Mouse (Mus musculus) G1E-ER4 (cell line): ENCODE data around the gene Clip4. TPM values are rescaled to one million over a fixed set of nuclear protein-coding genes. Genes with fewer than 3 reads are reported as not detected.

Experiments used
- GATA1 ChIP-seq: IDR thresholded peaks from one replicate; pipeline ENCODE4 v1.8.0; 2012; ENCODE audit warnings: low read length, inconsistent platforms
- polyA plus RNA-seq: library from polyadenylated mRNA; stranded (reverse); fragments of >175 nt; gene quantifications from 2 replicates; pipeline ENCODE4 v1.2.3, GENCODE M21; 2012

Clip4 gene
- polyA plus RNA-seq, 1 experiment = not detected

DNA sequence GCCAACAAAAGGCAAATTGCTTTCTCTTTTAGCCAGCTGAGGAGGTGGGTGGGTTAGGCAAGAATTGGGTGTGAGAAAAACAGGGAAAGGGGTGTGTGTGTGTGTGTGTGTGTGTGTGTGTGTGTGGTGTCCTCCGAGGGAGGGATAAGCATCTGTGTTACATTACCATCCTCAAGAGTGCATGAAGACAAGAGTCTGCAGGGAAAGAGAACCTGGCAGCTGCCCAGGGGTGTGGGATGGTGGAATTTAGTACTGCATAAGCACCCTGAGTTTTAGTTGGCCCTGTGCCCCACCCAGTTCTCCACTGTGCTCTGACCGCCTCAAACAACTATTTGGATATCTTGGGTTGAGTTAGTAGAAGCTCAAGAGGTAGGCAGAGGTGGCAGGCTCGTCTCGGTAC, 12.7 kb downstream of the Clip4 start:
- TF ChIP-seq GATA1 = no peak

DNA sequence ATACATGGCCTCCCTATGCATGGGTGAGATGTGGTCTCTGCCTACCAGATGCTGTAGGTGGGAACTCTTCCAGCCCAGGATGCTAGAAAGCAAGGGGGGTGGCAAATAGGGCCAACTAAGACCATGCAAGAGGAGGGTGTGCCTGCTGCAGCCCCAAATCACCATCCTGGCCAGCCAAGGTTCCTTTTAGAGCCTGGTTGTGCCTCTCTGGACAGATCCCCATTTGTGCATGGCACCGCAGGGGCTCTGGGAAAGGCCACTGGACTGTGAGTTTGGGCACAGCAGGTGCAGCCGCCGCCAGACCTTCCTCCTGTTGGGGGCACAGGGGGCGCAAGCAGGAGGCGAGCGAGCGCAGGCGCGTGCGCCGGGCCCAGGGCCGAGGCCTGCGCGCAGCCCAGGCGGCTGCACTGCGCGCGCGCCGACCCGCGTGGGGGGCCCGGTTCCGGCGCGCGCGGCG, 14.0 kb downstream of the Clip4 start:
- no peak for TF ChIP-seq GATA1

DNA sequence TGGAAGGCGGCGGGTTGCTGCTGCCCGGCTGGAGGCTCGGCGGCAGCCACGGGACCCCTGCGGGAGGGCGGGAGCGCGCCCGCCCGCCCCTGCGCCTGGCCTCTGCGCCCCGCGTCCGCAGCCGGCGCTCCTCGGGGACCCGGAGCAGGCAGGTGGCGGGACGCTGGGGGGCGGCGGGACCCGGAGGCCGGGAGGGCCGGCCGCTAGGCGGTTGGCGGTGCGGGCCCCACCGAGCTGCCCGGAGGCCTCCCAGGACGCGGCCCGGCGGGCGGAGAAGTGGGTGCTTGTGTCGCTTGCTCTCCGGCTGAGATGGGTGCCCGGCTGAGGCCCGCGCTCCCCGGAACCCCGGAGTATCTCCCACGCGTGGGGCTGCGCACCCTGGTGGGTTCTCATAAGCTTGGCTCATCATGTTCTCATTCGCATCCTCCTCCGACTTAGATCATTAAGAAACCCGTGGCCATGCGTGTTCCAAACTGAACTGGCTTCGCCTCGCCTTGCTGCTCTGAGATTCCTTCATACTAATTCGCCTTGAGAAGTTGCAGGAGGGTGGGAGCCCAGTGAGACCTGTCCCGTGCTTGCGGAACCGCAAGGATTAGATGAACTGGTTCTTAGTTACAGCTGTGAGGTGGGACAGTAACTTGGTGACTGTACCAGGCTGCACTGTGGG, 14.6 kb downstream of the Clip4 start:
- no peak for TF ChIP-seq GATA1

DNA sequence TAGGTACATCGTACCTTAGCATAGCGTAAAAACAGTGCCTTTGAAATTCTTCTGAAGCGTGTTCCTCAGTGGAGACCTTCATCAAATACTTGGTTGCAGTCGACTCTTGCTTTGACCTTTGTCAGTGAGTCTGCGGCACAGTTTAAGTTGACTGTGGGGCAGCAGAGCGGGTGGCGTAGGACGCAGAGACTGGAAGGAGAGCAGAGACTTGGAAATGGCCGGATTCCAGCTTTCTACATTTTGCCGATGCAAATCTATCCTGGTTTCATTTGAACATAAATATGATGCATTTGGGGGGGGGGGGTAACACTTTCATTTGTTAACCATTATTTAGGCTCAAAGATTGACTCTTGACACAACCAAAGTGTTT, 15.1 kb downstream of the Clip4 start:
- no peak for TF ChIP-seq GATA1

DNA sequence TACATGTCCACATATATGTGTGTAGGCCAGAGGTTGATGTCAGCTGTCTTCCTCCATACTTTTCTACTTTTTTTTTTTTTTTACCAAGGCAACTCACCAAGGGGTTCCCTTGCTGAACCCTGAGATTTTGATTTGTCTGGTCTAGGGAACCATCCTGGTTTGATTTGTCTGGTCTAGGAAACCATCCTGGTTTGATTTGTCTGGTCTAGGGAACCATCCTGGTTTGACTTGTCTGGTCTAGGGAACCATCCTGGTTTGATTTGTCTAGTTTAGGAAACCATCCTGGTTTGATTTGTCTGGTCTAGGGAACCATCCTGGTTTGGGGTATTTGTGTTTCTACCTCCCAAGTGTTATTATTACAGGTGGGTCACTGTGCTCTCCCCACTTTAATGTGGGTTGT, 18.2 kb downstream of the Clip4 start:
- no peak for TF ChIP-seq GATA1

DNA sequence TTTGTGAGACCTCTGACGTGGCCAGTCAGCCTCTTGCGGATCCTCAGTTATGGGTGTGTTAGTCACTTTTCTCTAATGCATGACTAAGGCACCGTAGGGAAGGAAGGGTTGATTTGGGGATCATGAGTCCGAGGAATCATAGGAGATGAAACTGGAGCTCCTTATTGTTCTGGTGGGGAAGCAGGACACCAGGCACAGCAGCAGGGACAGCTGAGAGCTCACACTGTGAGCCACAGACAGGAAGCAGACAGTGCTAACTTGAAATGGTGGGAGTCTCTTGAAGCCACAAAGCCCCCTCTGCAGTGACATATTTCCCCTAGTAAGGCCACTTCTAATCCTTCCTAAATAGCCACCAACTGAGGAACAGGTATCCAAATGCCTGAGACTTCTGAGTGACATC, 22.8 kb downstream of the Clip4 start:
- no peak for TF ChIP-seq GATA1

DNA sequence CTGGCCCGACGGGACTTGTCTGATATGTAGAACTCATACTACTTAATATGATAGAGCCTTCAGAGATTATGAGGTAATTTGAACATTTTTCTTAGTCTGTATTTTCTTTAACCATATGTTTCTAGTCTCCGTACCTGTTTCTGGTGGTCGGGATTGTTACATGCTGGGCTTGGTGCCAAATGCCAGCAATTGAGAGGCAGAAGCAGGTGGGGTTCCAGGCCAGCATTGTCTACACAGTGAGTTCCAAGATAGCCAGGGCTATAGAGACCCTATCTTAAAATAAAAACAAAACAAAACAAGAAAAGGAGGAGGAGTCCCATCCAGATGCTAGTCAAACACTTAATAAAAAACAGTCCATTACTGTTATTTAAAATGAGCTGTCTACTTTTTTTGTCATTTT, 23.3 kb downstream of the Clip4 start:
- TF ChIP-seq GATA1 = no peak

DNA sequence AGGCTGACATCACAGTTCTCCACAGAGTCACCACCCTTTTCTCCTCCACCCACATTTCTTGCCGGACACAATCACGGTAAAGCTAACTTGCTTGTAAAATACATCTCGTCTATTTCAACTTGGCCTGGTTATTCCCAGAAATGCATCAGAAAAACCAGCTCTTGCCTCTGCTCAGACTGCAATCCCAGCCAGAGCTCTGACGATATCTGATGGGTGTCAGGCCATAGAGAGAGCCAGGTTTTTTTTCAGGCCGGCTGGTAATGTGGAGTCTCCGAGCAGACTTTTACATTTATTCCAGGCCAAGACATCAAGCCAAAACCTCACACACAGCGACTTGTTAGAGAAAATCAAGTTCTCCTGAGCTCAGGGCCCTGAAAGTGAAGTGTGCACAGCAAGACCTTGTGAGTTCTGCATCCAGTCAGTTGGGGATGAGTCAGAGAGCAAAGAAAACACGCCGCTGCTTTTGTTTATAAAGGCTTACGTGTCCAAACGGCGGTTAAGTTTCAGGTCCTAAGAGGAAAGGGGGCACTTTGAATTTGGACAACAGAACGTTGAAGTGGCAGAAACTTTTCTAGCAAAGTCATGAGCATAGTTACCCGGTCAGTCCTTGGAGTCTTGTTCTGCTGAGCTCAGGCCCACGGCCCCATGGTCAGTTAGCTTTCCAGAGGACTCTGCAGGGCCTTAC, 27.4 kb downstream of the Clip4 start:
- TF ChIP-seq GATA1 = no peak

DNA sequence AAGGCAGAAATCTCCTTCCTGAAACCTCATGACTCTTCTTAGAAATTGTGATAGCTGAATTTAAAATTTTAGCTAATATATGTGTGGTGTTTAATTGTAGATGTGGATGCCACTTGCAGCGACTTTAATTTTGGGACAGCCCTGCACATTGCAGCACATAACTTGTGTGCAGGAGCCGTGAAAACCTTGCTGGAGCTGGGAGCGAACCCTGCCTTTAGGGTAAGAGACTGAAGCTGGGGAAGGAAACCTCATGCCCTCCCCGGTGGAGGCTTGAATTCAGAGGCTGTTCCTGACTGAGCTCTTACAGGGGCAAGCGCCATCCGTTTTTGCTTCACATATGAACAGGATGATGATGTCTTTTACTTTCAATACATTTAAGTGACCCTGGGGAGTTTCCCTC, 35.2 kb downstream of the Clip4 start:
- TF ChIP-seq GATA1 = no peak

DNA sequence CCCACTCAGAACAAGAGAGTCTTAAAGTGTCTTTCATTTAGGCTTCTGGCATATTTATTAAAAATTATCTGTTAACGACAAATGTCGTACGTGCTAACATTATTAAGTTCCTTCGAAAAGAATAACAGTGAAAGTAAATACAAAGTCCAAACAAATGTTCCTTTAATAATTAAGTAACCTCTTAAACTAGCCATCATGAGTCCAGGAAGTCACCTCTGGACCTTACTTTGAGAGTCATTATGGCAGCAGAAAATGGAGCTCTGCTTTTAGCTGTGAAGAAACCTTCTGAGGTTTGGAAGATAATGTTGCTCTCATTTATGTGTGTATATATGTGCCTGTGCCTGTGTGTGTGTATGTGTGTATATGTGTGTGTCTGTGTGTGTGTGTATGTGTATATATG, 35.6 kb downstream of the Clip4 start:
- no peak for TF ChIP-seq GATA1

DNA sequence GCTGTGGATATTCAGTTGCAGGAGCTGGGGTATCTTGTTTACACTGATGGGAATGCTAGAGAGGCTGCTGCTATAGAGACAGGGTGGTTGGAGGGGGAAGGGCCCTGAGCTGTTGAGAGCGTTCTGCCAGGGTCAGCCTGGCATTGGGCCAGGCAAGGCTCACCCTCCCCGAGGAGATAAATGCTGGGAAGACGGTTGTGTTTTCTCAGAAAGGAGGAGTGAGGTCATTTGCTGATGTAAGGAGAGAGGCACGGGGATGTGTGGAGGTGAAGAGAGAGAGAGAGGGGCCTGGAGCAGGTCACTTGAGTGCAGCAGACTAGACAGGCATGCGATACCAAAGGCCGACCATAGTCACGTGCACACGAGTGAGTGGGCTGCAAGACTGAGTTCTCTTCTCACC, 42.8 kb downstream of the Clip4 start:
- TF ChIP-seq GATA1 = no peak

DNA sequence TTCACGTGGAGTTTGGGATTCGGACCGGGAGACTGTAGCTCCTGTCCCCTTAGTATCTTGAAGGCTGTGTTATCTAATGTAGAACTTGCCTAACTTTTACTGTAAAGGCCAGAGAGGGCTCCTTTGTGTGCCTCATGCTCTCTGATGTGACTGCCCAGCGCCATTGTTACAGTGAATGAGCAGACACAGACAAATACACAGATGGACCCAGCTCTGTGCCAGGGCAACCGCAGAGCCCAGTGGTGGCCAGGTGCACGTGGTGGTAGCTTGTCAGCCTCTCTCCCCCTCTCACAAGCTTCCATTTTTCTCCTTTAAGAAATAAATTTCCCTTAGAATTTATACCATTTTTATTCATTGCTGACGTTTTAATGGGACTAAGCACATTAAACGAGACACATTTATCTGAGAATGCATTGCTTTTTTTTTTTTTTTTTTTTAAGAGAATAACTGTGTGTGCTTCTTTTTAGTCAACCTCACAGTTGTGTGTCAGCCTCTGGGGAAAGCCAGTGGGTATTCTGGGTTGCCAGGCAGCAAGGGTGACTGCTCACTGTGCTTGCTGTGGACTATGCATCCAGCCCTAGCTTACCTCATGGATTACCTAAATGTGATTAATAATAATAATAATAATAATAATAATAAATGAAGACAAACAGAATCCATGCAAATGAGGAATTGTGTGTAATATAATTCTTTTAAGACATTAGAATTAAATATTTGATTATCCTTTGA, 48.0 kb downstream of the Clip4 start:
- TF ChIP-seq GATA1 = no peak

DNA sequence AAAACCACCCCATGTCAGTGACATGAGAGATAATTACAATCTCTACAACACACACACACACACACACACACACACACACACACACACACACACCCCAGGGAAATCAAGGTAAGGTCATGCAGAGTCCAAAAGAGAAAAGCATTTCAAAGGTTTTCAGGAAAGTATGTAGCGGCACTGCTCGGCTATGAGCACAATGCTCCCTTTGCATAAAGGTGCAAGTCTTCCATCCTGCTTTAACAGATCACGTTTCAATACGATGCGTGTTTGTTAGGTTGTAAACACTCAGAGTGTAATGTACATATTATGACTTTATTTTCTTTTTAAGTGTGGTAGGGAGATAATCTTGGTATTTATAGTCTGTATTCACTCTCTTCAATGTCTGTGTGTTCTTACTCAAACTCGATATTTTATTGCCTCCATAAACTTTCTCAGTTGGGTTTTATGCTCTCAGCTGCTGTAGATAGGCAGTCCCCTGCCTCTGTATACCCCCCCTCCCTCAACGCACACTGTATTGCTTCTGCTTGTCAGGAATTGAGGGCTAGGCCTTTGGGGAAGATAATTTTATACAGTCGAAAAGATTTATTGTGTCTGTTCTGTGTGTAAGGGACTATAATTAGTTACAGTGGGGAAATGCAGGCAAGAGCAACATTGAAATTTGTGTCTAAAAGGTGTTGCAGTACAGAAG, 55.5 kb downstream of the Clip4 start:
- no peak for TF ChIP-seq GATA1

DNA sequence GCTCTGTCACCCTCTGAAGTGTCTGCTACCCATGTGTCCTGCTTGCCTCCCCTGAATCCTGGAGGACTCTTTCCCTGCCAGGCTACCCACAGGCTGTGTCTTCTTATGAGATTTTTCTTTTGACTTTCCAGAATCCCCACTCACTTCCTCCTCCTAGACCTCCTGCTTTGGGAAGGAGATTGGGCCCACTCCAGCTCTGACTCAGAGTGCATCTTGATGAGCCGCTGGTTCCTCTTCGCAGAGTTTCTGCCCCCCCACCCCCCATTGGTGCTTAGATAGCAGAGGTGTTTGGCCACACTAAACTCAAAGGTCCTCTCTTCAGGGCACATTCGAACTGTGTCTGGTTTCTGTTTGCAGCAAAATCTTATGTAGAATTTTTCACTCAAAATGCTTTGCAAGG, 58.3 kb downstream of the Clip4 start:
- TF ChIP-seq GATA1 = no peak

DNA sequence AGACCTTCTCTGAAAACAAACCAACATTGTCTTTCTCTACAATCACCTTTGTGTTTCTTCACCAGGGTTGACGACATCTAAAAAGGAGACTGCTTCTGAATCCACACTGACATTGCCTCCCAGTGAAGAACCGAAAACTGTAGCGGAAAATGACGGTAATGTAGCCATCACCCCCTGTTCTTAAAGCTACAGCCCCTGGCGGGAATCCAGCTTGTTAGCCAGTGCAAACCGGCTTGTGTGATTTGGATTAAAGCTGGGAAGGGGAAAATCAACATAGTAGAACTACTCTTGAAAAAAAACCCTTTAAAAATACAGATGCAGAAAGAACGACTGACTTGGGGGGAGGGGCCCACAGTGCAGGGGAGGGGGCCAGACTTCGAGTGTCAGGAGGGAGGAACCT, 59.4 kb downstream of the Clip4 start:
- no peak for TF ChIP-seq GATA1
